In genomic region chr4:136050226-136050625, GRCm38 (mm10) we compare ENCODE assay signal across 9 mouse cellular contexts. TPM values are rescaled to one million over a fixed set of nuclear protein-coding genes. Genes with fewer than 3 reads are reported as not detected.
DNase-seq lines count a peak whose midpoint lies in the region; ATAC-seq and TF ChIP-seq lines count a peak whose summit lies in the region.
"Had no signal": no experiment of that assay in that cellular context is flagged by ENCODE, and none has a peak within 500 bp of the region (broad histone marks: within the 10 kb centered on the region; RNA-seq: fewer than 3 reads in every experiment).

No protein-coding gene starts in this region.

- H3K27ac ChIP-seq in hindbrain, embryonic 13.5 days, result no peak overlapping the region
- H3K27ac ChIP-seq in hindbrain, embryonic 10.5 days, result no peak overlapping the region
- no peak overlapping the region for H3K27ac ChIP-seq in ES-E14 (ENCODE audit: insufficient read depth, low read depth, low read length, poor library complexity, severe bottlenecking)
- H3K27ac ChIP-seq in limb, embryonic 12.5 days, result no peak overlapping the region
- H3K27ac ChIP-seq: kidney, postnatal 0 days had no signal

- no peak for DNase-seq in hindbrain, embryonic 10.5 days (ENCODE audit: low spot score)
- DNase-seq in ES-E14 (ENCODE audit: low read depth, low spot score), result no peak
- peak; percentile 59 for DNase-seq in adipocyte (ENCODE audit: low spot score)
- DNase-seq in gastrocnemius, adult 8-10 months (ENCODE audit: low spot score in 2 of 2), result no peak
- no peak for DNase-seq in ovary, postnatal 36 days (ENCODE audit: low spot score)
- DNase-seq: lung, embryonic 14.5 days had no signal

- no peaks in the 10 kb centered on the region for H3K9me3 ChIP-seq in hindbrain, embryonic 13.5 days
- no peaks in the 10 kb centered on the region for H3K9me3 ChIP-seq in hindbrain, embryonic 10.5 days
- H3K9me3 ChIP-seq in ES-E14 (ENCODE audit: control insufficient read depth, insufficient read depth, low read depth, low read length), result no peaks in the 10 kb centered on the region
- no peaks in the 10 kb centered on the region for H3K9me3 ChIP-seq in limb, embryonic 12.5 days

- H3K4me2 ChIP-seq in hindbrain, embryonic 13.5 days, result no peak overlapping the region
- H3K4me2 ChIP-seq in limb, embryonic 12.5 days, result no peak overlapping the region
- H3K4me2 ChIP-seq: lung, embryonic 14.5 days had no signal

- WGBS in hindbrain, embryonic 13.5 days, result 93% methylated on average over 6 of the region's 6 CpGs
- 94% methylated on average over 6 of the region's 6 CpGs for WGBS in hindbrain, embryonic 10.5 days
- WGBS in limb, embryonic 12.5 days, result 95% methylated on average over 6 of the region's 6 CpGs

- H3K4me3 ChIP-seq in hindbrain, embryonic 13.5 days, result no peak overlapping the region
- no peak overlapping the region for H3K4me3 ChIP-seq in hindbrain, embryonic 10.5 days
- H3K4me3 ChIP-seq in ES-E14 (ENCODE audit: insufficient read depth in 1 of 2, low read depth in 1 of 2, low read length in 2 of 2, poor library complexity in 1 of 2, severe bottlenecking in 1 of 2), result peak overlapping the region in 1 of 2 experiments; percentile 89; a peak in 1 of 4 replicates
- H3K4me3 ChIP-seq in limb, embryonic 12.5 days (replicated peaks), result no peak overlapping the region

- H3K27me3 ChIP-seq in hindbrain, embryonic 13.5 days, result no peaks in the 10 kb centered on the region
- H3K27me3 ChIP-seq in hindbrain, embryonic 10.5 days (ENCODE audit: insufficient read depth, poor library complexity, severe bottlenecking), result no peaks in the 10 kb centered on the region
- H3K27me3 ChIP-seq in limb, embryonic 12.5 days, result no peaks in the 10 kb centered on the region

- 0 out of 2 replicates have a peak overlapping the region, but pooled peaks have one; percentile 90 for H3K9ac ChIP-seq in hindbrain, embryonic 13.5 days
- peak overlapping the region; percentile 97; the same call in 1 of the 2 replicates for H3K9ac ChIP-seq in ES-E14 (ENCODE audit: insufficient read depth, low read depth, low read length, poor library complexity, severe bottlenecking)
- 0 out of 2 replicates have a peak overlapping the region, but pooled peaks have one; percentile 23 for H3K9ac ChIP-seq in limb, embryonic 12.5 days (replicated peaks)

- peaks cover 64% of the 10 kb centered on the region for H3K36me3 ChIP-seq in hindbrain, embryonic 13.5 days
- peaks cover 69% of the 10 kb centered on the region for H3K36me3 ChIP-seq in hindbrain, embryonic 10.5 days
- H3K36me3 ChIP-seq in ES-E14 (ENCODE audit: control insufficient read depth, insufficient read depth, low read length, poor library complexity, severe bottlenecking), result peaks cover 45% of the 10 kb centered on the region
- H3K36me3 ChIP-seq in limb, embryonic 12.5 days, result peaks cover 64% of the 10 kb centered on the region

- H3K4me1 ChIP-seq in hindbrain, embryonic 13.5 days (replicated peaks), result peaks cover 25% of the 10 kb centered on the region
- peaks cover 27% of the 10 kb centered on the region for H3K4me1 ChIP-seq in hindbrain, embryonic 10.5 days (replicated peaks)
- peaks cover 0 to 16% of the 10 kb centered on the region in 2 experiments; a peak in 1 of 4 replicates for H3K4me1 ChIP-seq in ES-E14 (ENCODE audit: control insufficient read depth in 2 of 2, insufficient read depth in 2 of 2, low read length in 2 of 2, poor library complexity in 1 of 2)
- H3K4me1 ChIP-seq in limb, embryonic 12.5 days (replicated peaks), result peaks cover 22% of the 10 kb centered on the region

- in situ Hi-C loops in ES-E14 (cut with MboI; ENCODE audit: low sequenced_read_pairs in 2 of 2, unreplicated experiment in 2 of 2), result no loop called here

- ATAC-seq in hindbrain, embryonic 13.5 days (ENCODE audit: low FRiP score), result no peak
- no peak for ATAC-seq in limb, embryonic 12.5 days (ENCODE audit: insufficient number of reproducible peaks, insufficient read depth, low FRiP score, low TSS enrichment, low read depth)

TF ChIP-seq in ES-E14, 5 proteins besides CTCF, POLR2A, EP300 and RAD21:
- no peak for TF ChIP-seq HCFC1 (IDR thresholded peaks at IDR 0.05; ENCODE audit: borderline replicate concordance, insufficient read depth, low read length)
- TF ChIP-seq ZNF384 (IDR thresholded peaks at IDR 0.05; ENCODE audit: low read depth, low read length), result no peak
- TF ChIP-seq MAFK (IDR thresholded peaks at IDR 0.05; ENCODE audit: insufficient read depth, low read depth, low read length), result no peak
- TF ChIP-seq CHD2 (IDR thresholded peaks at IDR 0.05; ENCODE audit: low read depth, low read length), result no peak
- no peak for TF ChIP-seq ZC3H11A (IDR thresholded peaks at IDR 0.05; ENCODE audit: borderline replicate concordance, low read depth, low read length)

RNA-seq across cellular contexts. Expression of gene Rpl11, which starts 3.0 kb away (rescaled TPM):
- polyA plus RNA-seq in hindbrain, embryonic 13.5 days (2015; fragmentation: Nextera tagmentation; extraction: Ambion mirVana), result 329 and 334 TPM in 2 replicates
- polyA plus RNA-seq in hindbrain, embryonic 10.5 days (2016; fragmentation: Nextera tagmentation; extraction: Ambion mirVana), result 388 and 497 TPM in 2 replicates
- 1,283 and 1,442 TPM in 2 replicates for total RNA-seq in ES-E14 (2012; rRNA removed)
- 442 and 453 TPM in 2 replicates for polyA plus RNA-seq in limb, embryonic 12.5 days (2016; fragmentation: Nextera tagmentation; extraction: Ambion mirVana)
- 100 to 1,000 TPM; 119 to 244 (median 192) TPM for total RNA-seq in gastrocnemius, adult 8-10 months (2022)

RNA-seq across cellular contexts. Expression of gene Eloa, which starts 28.7 kb away (rescaled TPM):
- polyA plus RNA-seq in hindbrain, embryonic 13.5 days (2015; fragmentation: Nextera tagmentation; extraction: Ambion mirVana), result 27.7 and 28.6 TPM in 2 replicates
- polyA plus RNA-seq in hindbrain, embryonic 10.5 days (2016; fragmentation: Nextera tagmentation; extraction: Ambion mirVana), result 31.0 and 33.0 TPM in 2 replicates
- 14.0 and 21.4 TPM in 2 replicates for total RNA-seq in ES-E14 (2012; rRNA removed)
- 40.6 and 45.3 TPM in 2 replicates for polyA plus RNA-seq in limb, embryonic 12.5 days (2016; fragmentation: Nextera tagmentation; extraction: Ambion mirVana)
- 10 to 100 TPM; 56.6 to 70.4 (median 62.9) TPM for total RNA-seq in gastrocnemius, adult 8-10 months (2022)

Comparison
In these comparisons a context has a peak if more than half of its experiments do, and no peak if none do; other contexts are left out.
1. H3K9ac ChIP-seq: peak in every context shown above with its lines; median percentile 97 in ES-E14; 90 in hindbrain, embryonic 13.5 days; 23 in limb, embryonic 12.5 days.